Mouse (Mus musculus): ENCODE data around the gene Ap1m2.

GRCm38 (mm10) chr9:21322211-21322916 lies 10.2 kb upstream of the Ap1m2 start:
- no peak for TF ChIP-seq CTCF (IDR thresholded peaks at IDR 0.05)
- TF ChIP-seq EP300 (IDR thresholded peaks at IDR 0.05) = no peak
